Mouse (Mus musculus) liver, embryonic 11.5 days (tissue): ENCODE data around the gene Accs. TPM values are rescaled to one million over a fixed set of nuclear protein-coding genes. Genes with fewer than 3 reads are reported as not detected.

ENCODE experiments used
- ATAC-seq: fragments of 200-750 bp; cut with Nextera tagmentation; replicated peaks from 2 replicates; pipeline ENCODE4 v1.8.0; 2017; ENCODE audit warnings: moderate number of reproducible peaks, mild to moderate bottlenecking, moderate TSS enrichment, moderate library complexity; ENCODE audit not compliant: low FRiP score
- DNase-seq: peaks from one replicate; pipeline ENCODE4 v3.0.0-alpha.2; 2017; ENCODE audit warnings: low spot score
- H3K27ac ChIP-seq: fragments of 300-500 bp; sonication (generic); 2 replicates; pipeline ENCODE4 v1.5.1; 2014; ENCODE audit warnings: mild to moderate bottlenecking, low read depth, low read length, control low read depth
- H3K27me3 ChIP-seq: fragments of 300-500 bp; sonication (generic); replicated peaks from 2 replicates; pipeline ENCODE4 v1.6.1; 2014; ENCODE audit warnings: low read length, mixed read lengths; ENCODE audit not compliant: control insufficient read depth, insufficient read depth
- H3K36me3 ChIP-seq: fragments of 300-500 bp; sonication (generic); 2 replicates; pipeline ENCODE4 v1.6.1; 2014; ENCODE audit warnings: mild to moderate bottlenecking, low read length, moderate library complexity, mixed read lengths; ENCODE audit not compliant: control insufficient read depth, insufficient read depth
- H3K4me1 ChIP-seq: fragments of 300-500 bp; sonication (generic); replicated peaks from 2 replicates; pipeline ENCODE4 v1.6.1; 2014; ENCODE audit warnings: low read length, mixed read lengths; ENCODE audit not compliant: control insufficient read depth, insufficient read depth
- H3K4me2 ChIP-seq: fragments of 300-500 bp; sonication (generic); 2 replicates; pipeline ENCODE4 v1.6.1; 2014; ENCODE audit warnings: mild to moderate bottlenecking, control low read depth, moderate library complexity
- H3K4me3 ChIP-seq: fragments of 300-500 bp; sonication (generic); 2 replicates; pipeline ENCODE4 v1.5.1; 2014; ENCODE audit warnings: low read depth, low read length, control low read depth
- H3K9ac ChIP-seq: fragments of 300-500 bp; sonication (generic); 2 replicates; pipeline ENCODE4 v1.6.1; 2014; ENCODE audit warnings: low read depth, low read length, control low read depth
- H3K9me3 ChIP-seq: fragments of 300-500 bp; sonication (generic); 2 replicates; pipeline ENCODE4 v1.6.1; 2016; ENCODE audit warnings: low read length, inconsistent platforms, mixed read lengths; ENCODE audit not compliant: control insufficient read depth
- WGBS: fragments of 180-500 bp; shearing (Covaris S2); extraction: QIAGEN DNeasy Blood & Tissue Kit; methylation state at CpG from one replicate; pipeline ENCODE4 v1.1.7; 2014; 5-methylcytosine and 5-hydroxymethylcytosine counted together
- polyA plus RNA-seq: library from polyadenylated mRNA; unstranded; fragments of >200 nt; fragmentation: Nextera tagmentation; extraction: Ambion mirVana; gene quantifications from 2 replicates; pipeline ENCODE4 v1.2.1, GENCODE M21; 2014

The Accs gene
- polyA plus RNA-seq, 1 experiment from 2014 or later = 4.8 TPM

DNA sequence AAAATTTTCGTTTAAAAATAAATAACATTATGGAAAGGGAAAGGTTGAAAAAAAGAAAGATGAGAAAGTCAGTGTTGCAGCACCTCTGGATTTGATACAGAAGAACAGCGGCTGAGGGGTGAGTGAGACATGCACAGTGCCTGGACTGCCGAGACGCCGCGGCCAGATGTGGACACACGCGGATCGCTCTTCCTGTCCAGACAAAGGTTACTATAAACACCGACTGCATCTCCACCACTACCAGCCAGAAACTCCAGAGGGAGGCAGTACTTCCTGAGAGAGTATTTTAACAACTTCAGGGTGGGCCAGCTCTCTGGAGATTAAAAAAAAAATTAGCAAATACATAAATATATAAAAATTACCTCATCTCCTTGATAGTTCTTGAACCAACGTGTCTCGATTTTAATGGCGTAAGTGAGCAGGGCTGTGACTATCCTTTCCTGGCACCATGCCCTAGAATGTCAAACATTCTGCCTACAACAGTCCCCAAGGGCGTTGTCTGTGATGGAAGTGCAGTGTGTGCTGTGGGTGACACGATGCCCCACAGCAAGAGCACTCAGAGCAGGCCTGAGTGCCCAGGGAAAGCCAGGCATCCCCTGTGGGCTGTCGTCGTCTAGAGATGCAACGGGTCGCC, 52.5 kb downstream of the Accs start:
- Histone ChIP-seq H3K9me3 (no peaks in the 10 kb centered on the region), H3K36me3 (peaks cover 14% of the 10 kb centered on the region), H3K4me3 (no peak overlapping the region), H3K4me2 (no peak overlapping the region), H3K4me1 (no peaks in the 10 kb centered on the region), H3K27ac (no peak overlapping the region), H3K9ac (no peak overlapping the region), H3K27me3 (no peaks in the 10 kb centered on the region)
- 86% methylated on average over 19 of the region's 19 CpGs for WGBS
- DNase-seq (no peak), ATAC-seq (no peak)

DNA sequence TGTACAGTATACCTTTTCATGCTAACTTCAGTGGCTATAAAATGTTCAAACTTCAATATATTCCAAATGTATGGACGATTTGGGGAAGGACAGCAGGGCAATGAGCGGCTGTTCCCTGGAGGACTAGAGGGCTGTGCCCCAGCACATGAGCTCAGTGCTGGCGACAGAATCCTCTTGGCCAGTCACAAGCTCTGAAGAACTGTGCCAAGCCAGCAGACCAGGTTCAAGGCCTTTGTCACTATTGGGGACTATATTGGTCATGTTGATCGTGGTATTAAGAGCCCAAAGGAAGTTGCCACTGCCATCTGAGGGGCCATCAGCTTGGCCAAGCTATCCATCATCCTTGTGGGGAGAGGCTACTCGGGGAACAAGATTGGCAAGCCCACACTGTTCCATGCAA, 55.4 kb downstream of the Accs start:
- no peak for ATAC-seq
- Histone ChIP-seq H3K9me3 (no peaks in the 10 kb centered on the region), H3K4me1 (peaks cover 9% of the 10 kb centered on the region), H3K27ac (no peak overlapping the region), H3K4me2 (no peak overlapping the region), H3K9ac (no peak overlapping the region), H3K4me3 (no peak overlapping the region), H3K36me3 (peaks cover 11% of the 10 kb centered on the region), H3K27me3 (no peaks in the 10 kb centered on the region)
- 84% methylated on average over 5 of the region's 5 CpGs for WGBS
- DNase-seq = no peak

DNA sequence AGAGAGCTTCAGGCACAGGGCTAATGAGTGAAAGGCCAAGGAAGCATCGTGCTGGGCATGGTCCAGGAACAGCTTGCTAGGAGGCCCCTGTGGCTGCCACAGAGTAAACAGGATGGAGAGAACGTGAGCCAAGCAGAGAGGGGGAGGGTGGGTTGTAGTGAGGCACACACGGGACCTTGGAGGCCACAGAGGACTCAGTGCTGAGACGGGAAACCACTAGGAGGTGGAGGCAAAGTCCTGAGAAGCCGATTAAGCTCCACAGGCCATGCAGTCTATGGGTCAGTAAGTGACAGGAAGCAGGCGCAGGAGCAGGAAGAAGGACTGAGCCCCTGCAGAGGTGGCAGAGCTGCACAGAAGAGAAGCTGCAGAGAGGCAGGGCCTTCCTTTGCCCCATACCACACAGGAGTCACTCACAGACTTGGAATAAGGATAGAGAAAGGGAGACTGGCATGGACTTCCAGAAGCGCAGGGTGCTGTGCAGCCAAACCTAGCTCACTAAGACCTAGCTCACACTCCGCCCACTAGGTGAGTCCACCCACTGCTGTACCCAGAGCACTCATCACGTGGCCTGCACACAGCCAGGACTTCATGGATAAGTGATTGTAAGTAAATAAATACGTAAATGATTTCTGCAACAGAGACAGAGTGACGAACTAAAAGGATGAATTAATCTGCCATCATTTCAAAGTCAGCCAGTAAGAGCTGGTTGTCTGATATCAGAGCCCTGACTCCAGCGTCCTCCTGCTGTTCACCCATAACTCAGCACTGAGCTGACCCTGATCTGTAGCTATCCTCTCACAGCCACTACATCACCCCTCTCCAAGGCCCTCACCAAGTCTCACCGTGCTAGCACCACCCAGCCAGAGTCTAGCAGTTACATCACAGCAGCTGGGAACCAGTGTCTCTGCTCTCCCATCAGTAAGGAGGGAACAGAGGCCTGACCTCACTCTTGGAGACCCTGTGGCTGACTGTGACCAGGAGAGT, 57.9 kb downstream of the Accs start:
- H3K27ac ChIP-seq = peak overlapping the region; percentile 34
- H3K27me3 ChIP-seq = no peaks in the 10 kb centered on the region
- H3K4me2 ChIP-seq = no peak overlapping the region
- no peak overlapping the region for H3K4me3 ChIP-seq
- peaks cover 9% of the 10 kb centered on the region for H3K4me1 ChIP-seq
- 50% methylated on average over 13 of the region's 13 CpGs for WGBS
- ATAC-seq (peak; percentile 66), DNase-seq (no peak)
- H3K9ac ChIP-seq = no peak overlapping the region
- H3K36me3 ChIP-seq = peaks cover 9% of the 10 kb centered on the region
- no peaks in the 10 kb centered on the region for H3K9me3 ChIP-seq

DNA sequence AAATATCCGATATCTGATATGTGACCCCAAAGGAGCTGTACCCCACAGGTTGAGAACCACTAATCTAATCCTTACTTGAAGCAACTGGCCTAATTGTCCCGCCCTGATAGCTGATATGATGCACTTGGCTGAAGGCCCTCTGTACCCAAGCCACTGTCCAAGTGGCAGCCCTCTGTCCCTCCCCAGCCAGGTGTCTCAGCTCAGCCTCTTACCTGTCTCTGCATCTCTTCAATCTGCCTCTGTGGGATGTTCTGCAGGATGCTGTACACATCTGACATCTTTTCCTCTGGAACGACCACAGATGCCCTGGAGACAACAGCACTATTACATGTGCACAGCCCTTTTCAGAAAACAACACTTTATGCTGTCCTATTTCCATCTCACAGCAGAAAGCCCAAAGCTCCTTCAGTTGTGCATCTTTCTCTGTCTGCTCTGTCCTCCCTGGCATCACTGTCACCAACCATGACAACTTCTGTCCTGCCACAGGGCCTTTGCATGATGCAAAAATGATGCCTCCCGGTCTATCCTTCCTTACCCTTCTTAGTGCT, 58.9 kb downstream of the Accs start:
- Histone ChIP-seq H3K9ac (no peak overlapping the region), H3K4me1 (peaks cover 9% of the 10 kb centered on the region), H3K27ac (no peak overlapping the region), H3K4me2 (no peak overlapping the region), H3K9me3 (no peaks in the 10 kb centered on the region), H3K4me3 (no peak overlapping the region), H3K36me3 (peaks cover 9% of the 10 kb centered on the region), H3K27me3 (no peaks in the 10 kb centered on the region)
- DNase-seq (no peak), ATAC-seq (no peak)
- WGBS = 86% methylated on average over 4 of the region's 4 CpGs

DNA sequence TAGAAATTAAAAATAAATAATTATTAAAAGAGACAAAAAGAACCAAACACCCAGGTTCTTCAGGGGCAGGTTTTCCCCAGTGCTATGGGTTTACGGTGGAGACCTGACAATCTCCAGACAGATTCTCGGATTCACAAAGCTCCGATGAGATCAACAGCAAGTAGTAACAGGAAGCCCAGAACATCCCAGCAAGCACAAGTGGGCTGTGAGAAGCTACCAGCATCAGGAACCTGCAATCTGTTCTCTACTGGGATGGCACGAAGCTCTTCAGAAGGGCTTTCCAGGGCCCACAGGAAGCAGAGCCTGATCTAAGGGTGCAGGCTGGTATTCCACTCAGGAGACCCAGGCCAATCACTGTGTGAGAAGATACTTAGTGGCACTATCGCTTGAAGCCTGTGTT, 61.2 kb downstream of the Accs start:
- 81% methylated on average over 5 of the region's 5 CpGs for WGBS
- H3K27ac ChIP-seq = no peak overlapping the region

DNA sequence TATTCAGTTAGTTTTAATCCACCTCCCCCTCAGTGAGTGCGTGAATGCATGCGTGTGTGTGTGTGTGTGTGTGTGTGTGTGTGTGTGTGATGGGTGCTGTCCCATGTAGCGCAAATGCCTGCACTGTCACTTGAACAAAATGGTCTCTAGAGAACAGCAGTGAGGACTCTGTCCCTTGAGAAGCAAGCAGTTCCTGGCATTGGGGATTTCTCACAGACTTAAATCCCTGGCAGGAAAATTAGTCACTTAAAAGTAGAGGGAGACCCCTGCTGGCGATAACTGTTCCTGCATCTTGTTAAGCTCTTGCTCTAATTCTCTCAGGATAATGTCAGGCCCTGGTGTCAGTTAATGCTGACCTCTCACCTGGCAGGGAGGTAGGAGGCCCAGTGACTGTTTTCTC, 63.6 kb downstream of the Accs start:
- Histone ChIP-seq H3K27me3 (peaks cover 2% of the 10 kb centered on the region; the same call in 1 of the 2 replicates), H3K9me3 (no peaks in the 10 kb centered on the region), H3K4me2 (no peak overlapping the region), H3K4me3 (no peak overlapping the region), H3K27ac (no peak overlapping the region), H3K36me3 (no peaks in the 10 kb centered on the region), H3K9ac (no peak overlapping the region), H3K4me1 (peaks cover under 1% of the 10 kb centered on the region; the same call in 1 of the 2 replicates)
- WGBS = 54% methylated on average over 4 of the region's 4 CpGs
- DNase-seq (no peak), ATAC-seq (0 out of 2 replicates have a peak, but pooled peaks have one; percentile 29)

More for the DNA sequence above, 61.2 kb downstream of the Accs start:
- no peak for DNase-seq
- Histone ChIP-seq H3K4me3 (no peak overlapping the region), H3K9ac (no peak overlapping the region), H3K4me2 (no peak overlapping the region), H3K4me1 (peaks cover 9% of the 10 kb centered on the region), H3K27me3 (peaks cover 1% of the 10 kb centered on the region; the same call in 1 of the 2 replicates), H3K9me3 (no peaks in the 10 kb centered on the region), H3K36me3 (no peaks in the 10 kb centered on the region)
- ATAC-seq = no peak

DNA sequence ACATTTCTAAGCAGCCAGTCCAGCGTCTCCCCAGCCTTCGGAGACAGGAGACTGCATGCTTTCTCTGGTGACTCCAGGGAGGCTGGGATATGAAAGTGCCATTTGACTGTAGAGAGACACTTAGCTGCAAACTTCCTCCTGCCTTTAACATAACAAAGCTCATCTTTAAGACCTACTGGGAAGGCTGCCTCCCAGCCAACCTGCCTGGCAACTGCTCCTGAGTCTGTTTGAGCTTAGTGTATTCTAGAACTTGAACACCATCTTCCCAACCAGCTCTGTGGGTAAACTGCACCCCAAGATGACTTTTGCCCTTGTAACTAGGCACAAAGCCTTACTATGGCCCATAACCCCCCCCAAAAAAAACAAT, 64.3 kb downstream of the Accs start:
- Histone ChIP-seq H3K4me2 (no peak overlapping the region), H3K9ac (no peak overlapping the region), H3K4me3 (no peak overlapping the region), H3K36me3 (no peaks in the 10 kb centered on the region), H3K27me3 (peaks cover 2% of the 10 kb centered on the region; the same call in 1 of the 2 replicates), H3K4me1 (no peaks in the 10 kb centered on the region), H3K27ac (no peak overlapping the region), H3K9me3 (no peaks in the 10 kb centered on the region)
- DNase-seq (no peak), ATAC-seq (no peak)
- 47% methylated on average over 2 of the region's 2 CpGs for WGBS

DNA sequence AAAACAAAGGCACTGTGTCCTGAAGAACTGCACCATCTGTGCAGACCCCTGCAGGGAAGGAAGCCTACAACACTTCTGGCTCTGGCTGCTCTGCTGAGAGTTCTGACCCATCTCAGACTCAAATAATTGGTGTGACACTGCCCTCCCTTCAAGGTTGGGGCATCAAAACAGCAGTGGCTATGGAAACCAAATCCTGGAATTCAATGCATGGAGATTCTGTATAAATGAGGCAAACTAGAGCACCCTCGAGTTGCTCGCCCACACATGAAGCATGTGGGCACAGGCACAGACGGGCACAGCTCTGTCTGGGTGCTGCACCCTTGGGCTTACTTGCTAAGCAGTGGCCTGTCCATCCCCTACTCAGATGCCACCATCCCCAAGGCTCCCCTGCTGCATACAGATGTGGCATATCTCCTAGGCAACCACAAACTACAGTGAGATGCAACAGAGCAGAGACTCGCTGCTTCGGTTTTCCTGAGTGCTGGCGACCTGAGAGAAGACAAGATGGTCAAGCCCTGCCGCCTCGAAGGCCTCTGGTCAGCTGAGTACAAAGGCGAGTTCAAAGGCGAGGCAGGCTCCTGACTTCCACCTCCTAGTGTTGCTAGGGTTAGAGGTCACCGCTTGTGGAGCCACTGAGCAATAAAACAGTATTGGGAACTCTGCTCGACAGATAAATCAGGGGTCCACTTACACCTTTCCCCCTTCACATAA, 64.9 kb downstream of the Accs start:
- Histone ChIP-seq H3K9me3 (no peaks in the 10 kb centered on the region), H3K4me2 (no peak overlapping the region), H3K27me3 (peaks cover 2% of the 10 kb centered on the region; the same call in 1 of the 2 replicates), H3K27ac (no peak overlapping the region), H3K9ac (no peak overlapping the region), H3K4me1 (no peaks in the 10 kb centered on the region; the same call in 1 of the 2 replicates), H3K36me3 (no peaks in the 10 kb centered on the region), H3K4me3 (no peak overlapping the region)
- WGBS = 63% methylated on average over 12 of the region's 12 CpGs
- ATAC-seq (no peak), DNase-seq (no peak)
